Mouse (Mus musculus): ENCODE results near the gene Ptpn22.
"Not testable (repeated sequence)": the region's sequence is repeated elsewhere in the genome, so short reads cannot be mapped to it uniquely, and the experiment has no call there.

The Ptpn22 gene

GRCm38 (mm10) chr3:103858881-103859801 lies at the start of gene Ptpn22:
Ptpn22 (plus strand) TSS chr3:103859795.
- DNase-seq: no peak

GRCm38 (mm10) chr3:103809799-103810150 lies 49.8 kb upstream of the Ptpn22 start:
- DNase-seq: no peak

- no peak for DNase-seq
Measured at GRCm38 (mm10) chr3:103810967-103811366, 48.6 kb upstream of the Ptpn22 start.

GRCm38 (mm10) chr3:103827548-103827947 lies 32.0 kb upstream of the Ptpn22 start:
- no peak for DNase-seq

GRCm38 (mm10) chr3:103829036-103829435 lies 30.6 kb upstream of the Ptpn22 start:
- no peak for DNase-seq

- DNase-seq: not testable (repeated sequence)
Measured at GRCm38 (mm10) chr3:103830681-103831080, 28.9 kb upstream of the Ptpn22 start.

GRCm38 (mm10) chr3:103831146-103831545 lies 28.4 kb upstream of the Ptpn22 start:
- DNase-seq: no peak

GRCm38 (mm10) chr3:103832426-103832825 lies 27.2 kb upstream of the Ptpn22 start, which contains the start of gene Bcl2l15:
Bcl2l15 (plus strand) TSS chr3:103832601.
- no peak for DNase-seq

- no peak for DNase-seq
Measured at GRCm38 (mm10) chr3:103834001-103834400, 25.6 kb upstream of the Ptpn22 start.

GRCm38 (mm10) chr3:103835272-103835950 lies 24.2 kb upstream of the Ptpn22 start:
- no peak for DNase-seq

- DNase-seq: peak; percentile 57
Measured at GRCm38 (mm10) chr3:103835951-103836310, 23.7 kb upstream of the Ptpn22 start.

- DNase-seq: no peak
Measured at GRCm38 (mm10) chr3:103836453-103836852, 23.1 kb upstream of the Ptpn22 start.

GRCm38 (mm10) chr3:103839711-103840110 lies 19.9 kb upstream of the Ptpn22 start:
- DNase-seq: no peak

GRCm38 (mm10) chr3:103840195-103840594 lies 19.4 kb upstream of the Ptpn22 start:
- DNase-seq: not testable (repeated sequence)

- not testable (repeated sequence) for DNase-seq
Measured at GRCm38 (mm10) chr3:103840946-103841345, 18.6 kb upstream of the Ptpn22 start.

GRCm38 (mm10) chr3:103850644-103851363 lies 8.8 kb upstream of the Ptpn22 start:
- DNase-seq: peak; percentile 89

- DNase-seq: peak; percentile 40
Measured at GRCm38 (mm10) chr3:103851481-103851880, 8.1 kb upstream of the Ptpn22 start.

GRCm38 (mm10) chr3:103851882-103852281 lies 7.7 kb upstream of the Ptpn22 start:
- peak; percentile 46 for DNase-seq

GRCm38 (mm10) chr3:103852565-103853299 lies 6.9 kb upstream of the Ptpn22 start:
- DNase-seq: peak; percentile 85

GRCm38 (mm10) chr3:103853804-103854203 lies 5.8 kb upstream of the Ptpn22 start:
- peak; percentile 41 for DNase-seq

GRCm38 (mm10) chr3:103857036-103857805 lies 2.4 kb upstream of the Ptpn22 start:
- DNase-seq: peak; percentile 29
